Mouse (Mus musculus): Measurements from ENCODE around the gene Gm49333.
A peak's percentile ranks its signal among the peaks of the same experiment; 100 is the strongest.

DNA sequence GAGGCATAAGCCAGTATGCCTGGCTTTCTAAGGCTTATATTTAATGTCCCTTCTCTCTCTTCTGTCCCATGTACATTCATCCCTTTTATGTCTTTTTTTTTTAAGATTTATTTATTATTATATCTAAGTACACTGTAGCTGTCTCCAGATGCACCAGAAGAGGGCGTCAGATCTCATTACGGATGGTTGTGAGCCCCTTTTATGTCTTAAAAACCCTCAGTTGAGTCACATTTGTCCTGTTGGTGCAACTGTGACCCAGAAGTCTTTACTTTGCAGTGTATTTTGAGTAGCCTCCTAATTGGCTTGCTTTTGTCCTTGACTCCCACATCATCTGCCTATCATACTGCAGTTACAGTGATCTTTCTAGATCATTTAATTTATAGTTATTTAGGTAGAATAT is 41.9 kb downstream of the Gm49333 start:
- TF ChIP-seq POLR2A (IDR thresholded peaks at IDR 0.05; ENCODE audit: insufficient read depth, low read depth, low read length): no peak
- peak; percentile 37 for TF ChIP-seq CTCF (IDR thresholded peaks at IDR 0.05)
- no peak for TF ChIP-seq EP300 (IDR thresholded peaks at IDR 0.05; ENCODE audit: insufficient read depth, low read depth, low read length)

Data from heart, adult 2 months (tissue).